Mouse (Mus musculus) thymus, adult 2 months (tissue): Measurements from ENCODE around the gene Ccdc73.

Experiments
- CTCF ChIP-seq: fragments of 200-500 bp; IDR thresholded peaks from 2 replicates; pipeline ENCODE4 v1.5.1; 2012; ENCODE audit warnings: mild to moderate bottlenecking, control low read depth, low read length, moderate library complexity, borderline replicate concordance; ENCODE audit not compliant: control insufficient read depth, poor library complexity, insufficient read depth; ENCODE audit errors: extremely low read depth
- POLR2A ChIP-seq: fragments of 200-500 bp; IDR thresholded peaks from 2 replicates; pipeline ENCODE4 v1.6.1; 2012; ENCODE audit warnings: mild to moderate bottlenecking, low read length, control low read depth, moderate library complexity; ENCODE audit not compliant: control insufficient read depth, poor library complexity, insufficient read depth; ENCODE audit errors: extremely low read depth

- no peak for TF ChIP-seq CTCF
- no peak for TF ChIP-seq POLR2A
These were observed 151.9 kb downstream of the Ccdc73 start for GRCm38 (mm10) chr2:105019457-105019856.
